Mouse (Mus musculus) embryonic facial prominence, embryonic 10.5 days (tissue): ENCODE results near the gene Ttc14. TPM values are rescaled to one million over a fixed set of nuclear protein-coding genes. Genes with fewer than 3 reads are reported as not detected.

Source experiments
- DNase-seq: peaks from one replicate; pipeline ENCODE4 v3.0.0-alpha.2; 2017; ENCODE audit warnings: low spot score
- H3K27ac ChIP-seq: fragments of 300-500 bp; sonication (generic); replicated peaks from 2 replicates; pipeline ENCODE4 v1.5.1; 2016; ENCODE audit warnings: mild to moderate bottlenecking
- H3K27me3 ChIP-seq: fragments of 300-500 bp; sonication (generic); replicated peaks from 2 replicates; pipeline ENCODE4 v1.6.1; 2016; ENCODE audit warnings: low read depth, mild to moderate bottlenecking; ENCODE audit not compliant: poor library complexity, severe bottlenecking
- H3K36me3 ChIP-seq: fragments of 300-500 bp; sonication (generic); replicated peaks from 2 replicates; pipeline ENCODE4 v1.6.1; 2016; ENCODE audit warnings: mild to moderate bottlenecking, moderate library complexity
- H3K4me1 ChIP-seq: fragments of 300-500 bp; sonication (generic); 2 replicates; pipeline ENCODE4 v1.6.1; 2016
- H3K4me3 ChIP-seq: fragments of 300-500 bp; sonication (generic); 2 replicates; pipeline ENCODE4 v1.5.1; 2016; ENCODE audit warnings: mild to moderate bottlenecking, moderate library complexity
- H3K9me3 ChIP-seq: fragments of 300-500 bp; sonication (generic); 2 replicates; pipeline ENCODE4 v1.6.1; 2016; ENCODE audit warnings: mild to moderate bottlenecking
- WGBS: fragments of 180-500 bp; shearing (Covaris S2); methylation state at CpG from one replicate; pipeline ENCODE4 v1.1.7; 2016; 5-methylcytosine and 5-hydroxymethylcytosine counted together
- polyA plus RNA-seq: library from polyadenylated mRNA; unstranded; fragments of >200 nt; fragmentation: Nextera tagmentation; extraction: Ambion mirVana; gene quantifications from 2 replicates; pipeline ENCODE4 v1.2.1, GENCODE M21; 2016

Ttc14 gene
- 50.7 and 55.0 TPM in 2 replicates for polyA plus RNA-seq

DNA sequence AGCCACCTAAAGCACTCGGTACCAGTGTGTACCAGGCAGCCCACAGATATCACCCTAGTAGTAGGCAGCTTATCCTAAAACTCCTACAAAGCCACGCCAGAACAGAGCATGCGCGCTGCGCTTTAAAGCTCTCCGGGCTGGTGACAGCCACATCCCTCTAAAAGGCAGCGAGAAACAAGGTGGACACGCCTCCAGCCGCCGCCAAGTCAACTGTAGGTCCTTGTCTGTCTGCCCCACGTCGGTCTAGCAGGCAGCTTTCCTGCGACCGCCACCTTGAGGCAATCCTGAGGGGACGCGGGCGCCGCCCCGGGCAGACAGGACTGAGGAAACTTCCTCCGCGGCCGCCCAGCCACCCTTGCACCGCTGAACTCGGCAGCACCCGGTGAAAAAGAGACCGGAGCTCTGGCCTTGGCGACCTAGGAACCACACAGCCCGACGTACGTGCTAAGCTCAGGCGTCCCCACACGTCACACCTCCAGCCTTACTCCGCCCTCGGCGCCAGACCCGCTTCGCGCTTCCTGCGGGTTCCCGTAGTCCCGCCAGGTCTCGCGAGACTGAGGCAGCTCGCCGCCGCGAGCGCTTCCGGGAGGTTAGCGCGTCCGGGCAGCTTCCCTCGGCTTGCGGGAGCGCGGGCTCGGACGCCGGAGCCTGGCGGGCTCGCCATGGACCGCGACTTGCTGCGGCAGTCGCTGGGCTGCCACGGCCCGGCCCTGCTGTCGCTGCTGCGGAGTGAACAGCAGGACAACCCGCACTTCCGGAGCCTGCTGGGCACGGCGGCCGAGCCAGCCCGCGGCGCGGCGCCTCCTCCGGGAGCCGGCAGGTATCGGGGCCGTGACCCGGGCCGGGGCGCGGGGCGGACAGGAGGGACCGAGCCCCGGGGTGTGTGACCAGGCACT, at the start of gene Ttc14:
TSS of gene Ttc14 (plus strand) at position 216 of the 896 bp plus-strand sequence.
- peak; percentile 97 for DNase-seq
- H3K4me1 ChIP-seq: peaks cover 11% of the 10 kb centered on the region
- H3K27ac ChIP-seq: peak within 1 kb of the TSS; percentile 93
- under 1% methylated on average over 90 of the region's 90 CpGs for WGBS
- H3K36me3 ChIP-seq: peaks cover 18% of the 10 kb centered on the region
- no peaks in the 10 kb centered on the region for H3K27me3 ChIP-seq
- no peaks in the 10 kb centered on the region for H3K9me3 ChIP-seq
- peak within 1 kb of the TSS; percentile 97 for H3K4me3 ChIP-seq

DNA sequence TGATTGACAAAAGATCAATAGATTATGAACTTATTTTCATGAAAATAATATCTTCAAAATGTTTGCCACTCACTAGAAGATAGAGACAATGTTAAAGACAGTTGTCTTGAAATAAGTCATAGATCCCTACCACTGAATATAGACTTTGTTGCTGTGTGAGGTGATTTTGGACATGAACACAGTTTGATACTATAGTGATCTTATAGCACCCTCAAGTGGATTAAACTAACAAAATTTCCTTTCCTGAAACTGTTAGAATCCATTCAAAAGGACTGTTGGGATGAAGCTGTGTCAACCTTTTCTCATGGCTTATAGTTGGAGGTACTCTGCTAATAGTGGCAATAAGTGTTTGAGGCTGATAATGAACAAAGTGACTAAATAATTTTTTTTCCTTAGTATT, 8.7 kb upstream of the Ttc14 start:
- Histone ChIP-seq H3K4me1 (no peaks in the 10 kb centered on the region), H3K4me3 (no peak overlapping the region), H3K9me3 (no peaks in the 10 kb centered on the region), H3K36me3 (no peaks in the 10 kb centered on the region), H3K27ac (no peak overlapping the region), H3K27me3 (no peaks in the 10 kb centered on the region)
- no peak for DNase-seq

DNA sequence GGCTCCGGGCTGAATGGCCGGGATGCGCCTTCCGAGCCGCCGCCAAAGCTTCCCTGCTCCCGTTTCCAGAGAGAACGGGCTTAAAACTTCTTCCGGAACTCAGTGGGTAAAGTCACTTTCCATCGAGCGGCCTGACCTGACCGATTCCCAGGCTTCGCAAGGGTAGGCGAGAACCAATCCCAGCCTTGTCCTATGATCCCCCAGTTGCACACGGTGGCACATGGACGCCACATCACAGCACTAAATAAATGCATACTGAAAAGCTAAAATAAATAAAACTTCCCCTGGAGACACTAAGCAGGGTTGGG, 835 bp downstream of the Ttc14 start:
- Histone ChIP-seq H3K4me1 (peaks cover 11% of the 10 kb centered on the region), H3K9me3 (no peaks in the 10 kb centered on the region), H3K36me3 (peaks cover 24% of the 10 kb centered on the region), H3K27me3 (no peaks in the 10 kb centered on the region), H3K4me3 (peak overlapping the region; percentile 97), H3K27ac (peak overlapping the region; percentile 93)
- no peak for DNase-seq
- WGBS: under 1% methylated on average over 16 of the region's 16 CpGs

DNA sequence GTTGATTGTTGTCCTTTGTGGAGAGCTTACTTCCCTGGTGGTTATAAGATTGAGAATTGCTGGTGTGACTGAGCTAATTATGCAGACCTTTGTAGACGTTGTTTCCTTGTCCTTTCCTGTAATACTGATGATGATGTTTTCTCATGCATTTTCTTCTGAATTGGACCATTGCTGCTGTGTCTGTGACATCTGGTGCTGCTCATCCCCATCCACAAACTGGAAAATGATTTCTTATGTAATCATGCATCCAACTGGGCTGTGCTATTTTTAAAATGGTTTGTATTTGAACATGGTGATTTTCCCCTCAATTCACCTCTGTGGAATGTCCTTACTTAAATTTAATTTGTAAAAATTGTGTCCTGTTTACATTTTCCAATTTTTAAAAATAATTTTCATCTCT, 7.5 kb downstream of the Ttc14 start:
- Histone ChIP-seq H3K27ac (no peak overlapping the region), H3K9me3 (no peaks in the 10 kb centered on the region), H3K4me1 (no peaks in the 10 kb centered on the region), H3K4me3 (no peak overlapping the region), H3K36me3 (peaks cover 82% of the 10 kb centered on the region), H3K27me3 (no peaks in the 10 kb centered on the region)
- no peak for DNase-seq
- WGBS: 85% methylated on average over 1 of the region's 1 CpGs

DNA sequence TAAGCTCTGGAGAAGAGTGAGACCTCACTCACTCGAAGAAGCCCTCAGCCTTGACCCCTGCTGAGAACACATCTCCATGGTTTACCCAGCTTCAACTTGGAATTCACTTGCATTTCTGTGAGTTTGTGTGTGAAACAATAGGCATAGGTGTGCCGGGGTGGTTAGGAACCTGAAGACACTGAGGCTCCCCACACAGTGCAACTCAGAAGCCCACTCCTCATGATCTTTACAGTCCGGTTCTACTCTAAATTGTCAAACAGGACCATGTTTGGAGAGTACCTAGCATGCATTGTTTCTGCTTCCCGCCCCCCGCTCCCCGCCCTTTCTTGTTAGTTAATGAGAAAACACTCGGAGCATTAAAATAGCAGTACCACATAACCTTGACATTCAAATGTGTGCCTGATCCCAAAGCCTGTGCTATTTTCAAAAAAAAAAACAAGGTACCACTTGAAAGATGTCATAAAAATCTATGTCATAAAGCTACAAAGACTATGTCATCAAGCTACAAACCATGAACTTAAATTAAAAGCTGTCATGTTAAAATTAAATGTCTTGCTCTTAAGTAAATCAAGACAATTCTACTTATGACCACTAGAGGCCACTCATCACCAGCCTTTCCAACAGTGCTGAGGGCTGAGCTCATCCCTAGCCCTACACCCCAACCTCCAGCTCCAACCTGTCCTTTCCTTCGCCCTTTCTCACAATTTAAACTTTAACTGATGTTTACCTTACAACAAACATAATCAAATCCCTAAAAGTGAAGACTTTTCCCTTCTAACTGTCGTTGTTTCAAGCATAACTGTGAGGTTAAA, 24.7 kb downstream of the Ttc14 start:
- H3K27me3 ChIP-seq: no peaks in the 10 kb centered on the region
- no peak overlapping the region for H3K27ac ChIP-seq
- no peaks in the 10 kb centered on the region for H3K36me3 ChIP-seq
- no peaks in the 10 kb centered on the region for H3K9me3 ChIP-seq
- peak; percentile 19 for DNase-seq
- H3K4me1 ChIP-seq: no peaks in the 10 kb centered on the region
- WGBS: 52% methylated on average over 9 of the region's 9 CpGs
- H3K4me3 ChIP-seq: no peak overlapping the region

DNA sequence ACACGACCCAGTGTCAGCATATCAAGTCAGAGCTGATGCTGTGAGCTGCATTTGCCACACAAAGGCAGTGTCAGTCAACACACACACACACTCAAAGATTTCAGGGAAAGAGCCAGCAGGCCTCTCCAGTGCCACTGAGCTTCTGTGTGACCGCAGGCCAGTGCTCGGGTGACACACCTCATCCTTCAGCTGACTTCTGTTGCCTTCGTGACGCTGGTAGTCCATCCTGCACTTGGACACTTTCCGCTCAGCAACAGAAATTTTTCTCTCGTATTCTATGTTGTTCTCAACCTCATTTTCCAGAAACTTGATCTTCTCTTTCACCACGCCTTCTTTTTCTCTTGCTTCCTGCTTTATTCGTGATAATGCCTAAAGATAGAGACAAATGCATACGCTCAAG, 32.7 kb downstream of the Ttc14 start:
- Histone ChIP-seq H3K36me3 (no peaks in the 10 kb centered on the region), H3K4me3 (no peak overlapping the region), H3K4me1 (no peaks in the 10 kb centered on the region), H3K27me3 (no peaks in the 10 kb centered on the region), H3K27ac (no peak overlapping the region), H3K9me3 (no peaks in the 10 kb centered on the region)
- DNase-seq: no peak
- WGBS: 86% methylated on average over 10 of the region's 10 CpGs

DNA sequence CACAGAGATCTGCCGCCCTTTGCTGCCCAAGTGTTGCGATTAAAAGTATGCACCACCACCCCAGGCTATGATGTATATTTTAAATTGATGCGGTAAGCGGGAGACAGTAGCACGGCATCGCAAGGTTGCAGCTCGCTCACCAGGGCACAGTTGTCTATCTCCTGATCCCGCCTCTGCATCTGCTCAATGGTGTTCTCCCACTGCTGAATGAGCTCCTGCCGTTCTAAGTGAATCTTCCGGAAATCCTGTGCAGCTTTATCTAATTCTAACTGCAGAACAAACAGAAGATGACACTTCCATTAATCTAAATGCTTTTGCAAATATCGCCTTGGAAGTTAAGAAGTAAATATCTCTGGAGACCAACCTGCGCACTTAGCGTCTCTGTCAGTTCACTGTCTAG, 36.9 kb downstream of the Ttc14 start:
- no peaks in the 10 kb centered on the region for H3K4me1 ChIP-seq

DNA sequence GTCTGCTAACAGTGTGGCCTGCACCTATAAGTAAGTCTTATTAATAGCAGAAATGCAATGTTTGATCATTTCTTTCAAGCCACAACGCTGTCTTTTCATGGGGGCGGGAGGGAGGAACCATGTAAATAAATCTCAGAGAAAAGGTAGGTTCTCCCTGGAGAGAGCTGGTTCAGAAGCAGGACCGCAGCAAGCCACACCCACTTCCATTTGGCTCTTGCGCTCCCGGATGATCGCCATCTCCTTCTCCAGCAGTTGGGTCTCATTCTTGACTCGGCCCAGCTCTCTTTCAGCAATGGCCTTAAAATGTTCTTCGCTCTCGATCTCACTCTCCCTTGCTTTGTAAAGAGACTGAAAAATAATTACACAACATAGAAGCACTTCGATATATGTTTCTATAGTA, 39.2 kb downstream of the Ttc14 start:
- peaks cover 4% of the 10 kb centered on the region for H3K4me1 ChIP-seq
- no peak for DNase-seq
- no peak overlapping the region for H3K27ac ChIP-seq
- 66% methylated on average over 10 of the region's 10 CpGs for WGBS
- H3K27me3 ChIP-seq: no peaks in the 10 kb centered on the region
- no peaks in the 10 kb centered on the region for H3K36me3 ChIP-seq
- no peak overlapping the region for H3K4me3 ChIP-seq
- H3K9me3 ChIP-seq: no peaks in the 10 kb centered on the region

More for the DNA sequence above, 36.9 kb downstream of the Ttc14 start:
- 92% methylated on average over 13 of the region's 13 CpGs for WGBS
- Histone ChIP-seq H3K27me3 (no peaks in the 10 kb centered on the region), H3K36me3 (no peaks in the 10 kb centered on the region), H3K4me3 (no peak overlapping the region), H3K27ac (no peak overlapping the region), H3K9me3 (no peaks in the 10 kb centered on the region)
- no peak for DNase-seq

DNA sequence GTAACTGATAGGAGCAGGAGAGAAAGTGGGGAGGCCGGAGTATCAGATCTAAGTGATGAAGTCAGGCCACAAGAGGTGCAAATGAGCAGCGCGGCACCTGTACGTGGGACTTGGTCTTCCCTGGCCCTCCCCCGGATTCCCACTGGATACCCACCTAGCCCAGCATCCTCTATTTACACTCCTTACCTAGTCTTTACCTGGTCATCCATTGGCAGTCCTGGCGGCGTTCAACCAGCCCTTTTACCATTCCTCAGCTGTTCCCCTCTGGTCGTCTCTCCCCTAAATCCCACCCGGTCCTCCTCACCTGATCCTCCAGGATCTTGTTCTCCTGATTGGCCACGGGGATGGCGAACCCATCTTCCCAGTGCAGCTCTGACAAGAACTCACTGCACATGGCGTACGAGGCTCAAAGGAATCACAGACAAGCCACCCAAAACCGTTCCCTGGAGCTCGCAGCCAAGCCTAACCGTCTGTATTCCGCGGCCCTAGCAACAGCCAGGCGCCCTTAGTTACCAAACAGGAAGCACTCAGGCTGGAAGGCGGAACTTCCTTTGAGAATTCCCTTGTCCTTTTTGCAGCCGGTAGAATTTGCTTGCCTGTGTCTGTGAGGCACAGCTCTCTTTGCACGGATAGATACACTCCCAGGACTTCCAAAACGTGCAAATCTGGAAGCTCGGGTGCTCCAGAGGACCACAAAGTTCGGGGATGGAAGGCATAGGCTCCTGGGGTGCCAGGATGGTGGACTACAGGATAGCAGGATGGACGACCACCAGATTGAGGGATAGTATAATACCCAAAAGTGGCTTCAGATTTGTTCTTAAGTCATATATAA, 44.4 kb downstream of the Ttc14 start, which contains the start of gene Ccdc39:
TSS of gene Ccdc39 (minus strand) at position 510 of the 832 bp plus-strand sequence.
- WGBS: 5% methylated on average over 26 of the region's 26 CpGs
- peak; percentile 86 for DNase-seq
- peak within 1 kb of the TSS; percentile 87 for H3K27ac ChIP-seq

DNA sequence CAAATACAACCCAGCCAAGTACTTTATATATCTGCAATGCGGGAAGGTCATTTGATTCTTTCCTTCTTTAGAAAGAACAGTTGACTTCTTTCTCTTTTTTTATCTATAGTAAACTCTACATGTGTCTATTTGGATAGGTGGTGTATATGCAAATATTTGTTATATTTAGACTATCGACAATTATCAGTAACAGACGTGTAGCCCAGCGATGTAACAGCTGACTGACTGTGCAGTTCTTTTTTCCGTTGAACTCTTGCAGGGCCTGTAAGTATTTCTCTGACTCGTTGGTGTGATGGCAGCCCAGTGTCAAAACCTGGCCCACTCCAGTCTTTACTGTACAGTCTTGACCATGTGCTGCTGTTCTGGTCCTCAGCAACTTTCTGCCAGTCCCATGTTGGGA, 47.0 kb downstream of the Ttc14 start:
- WGBS: 82% methylated on average over 6 of the region's 6 CpGs

More for the DNA sequence above, 44.4 kb downstream of the Ttc14 start, which contains the start of gene Ccdc39:
- H3K4me1 ChIP-seq: peaks cover 11% of the 10 kb centered on the region
- H3K4me3 ChIP-seq: peak within 1 kb of the TSS; percentile 63
- H3K27me3 ChIP-seq: no peaks in the 10 kb centered on the region
- H3K36me3 ChIP-seq: no peaks in the 10 kb centered on the region
- no peaks in the 10 kb centered on the region for H3K9me3 ChIP-seq

DNA sequence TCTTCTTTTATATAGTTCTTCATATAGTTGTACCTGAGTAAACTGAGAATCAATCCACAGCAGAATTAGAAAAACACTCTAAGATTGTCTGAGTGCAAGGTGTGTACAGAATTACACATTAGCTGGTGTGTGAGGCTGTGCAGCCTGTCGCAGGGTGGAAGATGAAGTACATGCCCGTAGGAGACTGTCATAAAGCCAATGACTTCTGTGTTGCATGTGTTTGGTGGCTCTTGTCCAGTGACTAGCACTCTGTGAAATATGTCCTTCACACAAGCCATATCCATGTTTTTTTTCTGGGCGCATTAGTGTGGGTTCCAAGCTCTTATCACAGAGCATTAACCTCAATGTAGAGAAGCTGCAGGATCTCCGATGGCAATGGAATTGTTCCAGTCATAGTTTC, 51.2 kb downstream of the Ttc14 start:
- H3K4me1 ChIP-seq: no peaks in the 10 kb centered on the region
- 91% methylated on average over 4 of the region's 4 CpGs for WGBS
- H3K9me3 ChIP-seq: no peaks in the 10 kb centered on the region
- no peak overlapping the region for H3K27ac ChIP-seq
- H3K36me3 ChIP-seq: no peaks in the 10 kb centered on the region
- no peaks in the 10 kb centered on the region for H3K27me3 ChIP-seq
- DNase-seq: no peak
- no peak overlapping the region for H3K4me3 ChIP-seq

More for the DNA sequence above, 47.0 kb downstream of the Ttc14 start:
- no peaks in the 10 kb centered on the region for H3K36me3 ChIP-seq
- no peak overlapping the region for H3K4me3 ChIP-seq
- H3K4me1 ChIP-seq: peaks cover 11% of the 10 kb centered on the region
- no peaks in the 10 kb centered on the region for H3K27me3 ChIP-seq
- H3K9me3 ChIP-seq: no peaks in the 10 kb centered on the region
- no peak overlapping the region for H3K27ac ChIP-seq
- DNase-seq: no peak

DNA sequence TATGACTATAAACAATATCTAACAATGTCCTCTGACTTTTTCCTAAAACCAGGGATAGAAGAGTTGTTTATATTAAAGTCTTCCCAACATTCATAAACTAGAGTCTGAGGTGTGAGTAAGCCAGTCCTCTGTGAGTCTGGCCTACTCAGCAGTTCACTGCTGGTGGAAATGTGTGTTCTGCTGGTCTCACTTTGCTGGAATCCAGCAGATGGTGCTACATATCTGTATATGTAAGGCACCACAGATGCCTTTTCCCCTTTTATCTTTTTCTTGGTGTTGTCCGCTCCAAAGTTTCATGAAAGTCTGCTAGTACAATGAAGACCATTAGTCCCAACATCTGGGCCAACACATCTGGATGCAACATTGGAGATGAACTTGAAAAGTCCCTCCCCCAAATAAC, 53.4 kb downstream of the Ttc14 start:
- 73% methylated on average over 1 of the region's 1 CpGs for WGBS
- H3K9me3 ChIP-seq: no peaks in the 10 kb centered on the region
- no peak for DNase-seq
- H3K4me3 ChIP-seq: no peak overlapping the region
- H3K27ac ChIP-seq: no peak overlapping the region
- no peaks in the 10 kb centered on the region for H3K36me3 ChIP-seq
- H3K27me3 ChIP-seq: no peaks in the 10 kb centered on the region
- H3K4me1 ChIP-seq: no peaks in the 10 kb centered on the region
